Mouse (Mus musculus) ES-Bruce4 (cell line): ENCODE results near the gene Ly6g6f.

Experiments used
- CTCF ChIP-seq: IDR thresholded peaks from one replicate; pipeline ENCODE4 v1.8.1; 2011; ENCODE audit warnings: low read depth, low read length
- EP300 ChIP-seq: IDR thresholded peaks from 2 replicates; pipeline ENCODE4 v1.6.1; 2011; ENCODE audit warnings: low read depth, low read length; ENCODE audit not compliant: insufficient read depth
- POLR2A ChIP-seq: IDR thresholded peaks from one replicate; pipeline ENCODE4 v1.8.1; 2011; ENCODE audit warnings: low read length; ENCODE audit not compliant: insufficient read depth

DNA sequence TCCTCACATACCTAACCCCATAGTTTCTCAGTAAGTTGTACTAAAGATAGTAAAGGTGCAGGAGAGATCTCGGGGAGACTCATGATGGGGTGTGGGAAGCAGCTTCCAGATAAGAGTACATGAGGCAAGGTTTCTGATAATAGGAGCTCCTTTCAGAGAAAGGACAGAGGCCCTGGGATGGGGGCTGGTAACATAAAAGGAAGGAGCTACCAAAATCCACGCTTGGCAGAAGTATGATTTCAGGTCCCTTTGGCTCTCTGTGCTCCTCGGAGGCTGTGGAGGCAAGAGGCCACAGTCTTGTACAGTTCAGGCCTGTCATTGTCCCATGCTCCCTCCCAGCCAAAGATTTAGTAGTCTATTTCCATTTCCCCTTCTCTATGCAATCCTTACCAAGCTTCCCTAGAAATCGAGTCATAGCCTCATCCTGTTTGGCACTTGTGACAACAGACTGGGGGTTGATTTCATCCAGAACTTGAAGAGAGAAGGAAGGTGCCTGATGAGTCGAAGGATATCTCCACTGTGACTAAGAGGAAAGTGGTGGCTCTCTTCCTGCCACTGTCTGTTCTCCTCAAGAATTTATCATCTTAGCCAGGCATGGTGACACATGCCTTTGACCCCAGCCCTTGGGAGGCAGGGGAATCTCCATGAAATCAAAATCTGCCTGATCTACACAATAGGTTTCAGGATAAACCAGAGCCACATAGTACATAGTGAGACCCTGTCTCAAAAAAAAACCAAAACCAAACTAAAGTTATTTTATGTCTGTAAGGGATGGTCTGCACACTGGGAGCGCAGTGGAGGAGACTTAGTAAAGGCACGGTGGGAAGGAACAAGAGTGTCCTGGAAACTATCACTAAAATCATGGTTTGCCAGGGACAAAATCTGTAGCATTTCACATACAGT lies 40.3 kb downstream of the Ly6g6f start:
- TF ChIP-seq CTCF (no peak), POLR2A (no peak), EP300 (no peak)
